Mouse (Mus musculus) forebrain, embryonic 14.5 days (tissue): Measurements from ENCODE around the gene Armc7. TPM values are rescaled to one million over a fixed set of nuclear protein-coding genes. Genes with fewer than 3 reads are reported as not detected.
A peak's percentile ranks its signal among the peaks of the same experiment; 100 is the strongest.

ENCODE experiments used
- ATAC-seq: fragments of 200-750 bp; cut with Nextera tagmentation; 2 replicates; pipeline ENCODE4 v1.8.0; 2017; ENCODE audit warnings: mild to moderate bottlenecking, moderate library complexity
- DNase-seq: peaks from one replicate; pipeline ENCODE4 v3.0.0-alpha.2; 2015; ENCODE audit warnings: low spot score
- H3K27ac ChIP-seq: fragments of 300-500 bp; sonication (generic); 2 replicates; pipeline ENCODE4 v1.5.1; 2014; ENCODE audit warnings: low read depth, mild to moderate bottlenecking, control low read depth, low read length, moderate library complexity
- H3K27me3 ChIP-seq: fragments of 300-500 bp; sonication (generic); replicated peaks from 2 replicates; pipeline ENCODE4 v1.6.1; 2014; ENCODE audit warnings: low read length, control low read depth, mixed read lengths; ENCODE audit not compliant: control insufficient read depth, insufficient read depth
- H3K36me3 ChIP-seq: fragments of 300-500 bp; sonication (generic); 2 replicates; pipeline ENCODE4 v1.6.1; 2014; ENCODE audit warnings: low read length, control low read depth; ENCODE audit not compliant: control insufficient read depth, insufficient read depth
- H3K4me1 ChIP-seq: fragments of 300-500 bp; sonication (generic); 2 replicates; pipeline ENCODE4 v1.6.1; 2014; ENCODE audit warnings: antibody characterized with exemption, low read length, control low read depth; ENCODE audit not compliant: control insufficient read depth, insufficient read depth
- H3K4me2 ChIP-seq: fragments of 300-500 bp; sonication (generic); 2 replicates; pipeline ENCODE4 v1.6.1; 2014; ENCODE audit warnings: mild to moderate bottlenecking, control low read depth, low read length
- H3K4me3 ChIP-seq: fragments of 300-500 bp; sonication (generic); 2 replicates; pipeline ENCODE4 v1.5.1; 2014; ENCODE audit warnings: low read depth, low read length, control low read depth
- H3K9ac ChIP-seq: fragments of 300-500 bp; sonication (generic); 2 replicates; pipeline ENCODE4 v1.6.1; 2014; ENCODE audit warnings: mild to moderate bottlenecking, low read length, control low read depth, moderate library complexity
- H3K9me3 ChIP-seq: fragments of 300-500 bp; sonication (generic); replicated peaks from 2 replicates; pipeline ENCODE4 v1.6.1; 2016; ENCODE audit warnings: low read length, control low read depth, mixed read lengths; ENCODE audit not compliant: control insufficient read depth
- WGBS: fragments of 180-500 bp; shearing (Covaris S2); extraction: QIAGEN DNeasy Blood & Tissue Kit; methylation state at CpG from one replicate; pipeline ENCODE4 v1.1.7; 2014; 5-methylcytosine and 5-hydroxymethylcytosine counted together
- polyA plus RNA-seq: library from polyadenylated mRNA; unstranded; fragments of >200 nt; fragmentation: Nextera tagmentation; extraction: Ambion mirVana; gene quantifications from 2 replicates; pipeline ENCODE4 v1.2.1, GENCODE M21; 2014

Armc7 gene
- polyA plus RNA-seq, 1 experiment from 2014 or later, result 11.5 TPM

- DNase-seq (peak; percentile 39), ATAC-seq (no peak)
- peak overlapping the region; percentile 91 for H3K4me2 ChIP-seq
- WGBS, result 8% methylated on average over 8 of the region's 8 CpGs
- peaks cover 33% of the 10 kb centered on the region for H3K4me1 ChIP-seq
- peak overlapping the region; percentile 83 for H3K27ac ChIP-seq
- H3K9me3 ChIP-seq, result no peaks in the 10 kb centered on the region
- 0 out of 2 replicates have a peak, but pooled peaks cover 4% of the 10 kb centered on the region for H3K36me3 ChIP-seq
- H3K9ac ChIP-seq, result peak overlapping the region; percentile 100
- peak overlapping the region; percentile 100 for H3K4me3 ChIP-seq
- H3K27me3 ChIP-seq, result no peaks in the 10 kb centered on the region
Measured at GRCm38 (mm10) chr11:115512407-115513183, 37.1 kb downstream of the Armc7 start.

GRCm38 (mm10) chr11:115513271-115514237 is 38.1 kb downstream of the Armc7 start:
- WGBS, result under 1% methylated on average over 55 of the region's 57 CpGs
- DNase-seq (peak; percentile 69), ATAC-seq (peak; percentile 71)
- Histone ChIP-seq H3K27me3 (no peaks in the 10 kb centered on the region), H3K27ac (peak overlapping the region; percentile 83), H3K36me3 (0 out of 2 replicates have a peak, but pooled peaks cover 4% of the 10 kb centered on the region), H3K9ac (peak overlapping the region; percentile 100), H3K4me1 (peaks cover 25% of the 10 kb centered on the region), H3K9me3 (no peaks in the 10 kb centered on the region), H3K4me2 (peak overlapping the region; percentile 91), H3K4me3 (peak overlapping the region; percentile 100)

- H3K27me3 ChIP-seq, result no peaks in the 10 kb centered on the region
- DNase-seq, result peak; percentile 99
- peak within 1 kb of the TSS; percentile 83 for H3K27ac ChIP-seq
- peak; percentile 98 for ATAC-seq
- peak within 1 kb of the TSS; percentile 100 for H3K9ac ChIP-seq
- peak within 1 kb of the TSS; percentile 91 for H3K4me2 ChIP-seq
- peaks cover 20% of the 10 kb centered on the region for H3K4me1 ChIP-seq
- peak within 1 kb of the TSS; percentile 100 for H3K4me3 ChIP-seq
- under 1% methylated on average over 24 of the region's 24 CpGs for WGBS
- no peaks in the 10 kb centered on the region for H3K9me3 ChIP-seq
- no peaks in the 10 kb centered on the region for H3K36me3 ChIP-seq
Measured at GRCm38 (mm10) chr11:115514238-115514663, 38.8 kb downstream of the Armc7 start, which contains the start of gene Jpt1. Gene Jpt1, minus strand, starts transcription at chr11:115514387.

GRCm38 (mm10) chr11:115515021-115515420 is 39.6 kb downstream of the Armc7 start:
- H3K4me3 ChIP-seq, result no peak overlapping the region
- DNase-seq (no peak), ATAC-seq (no peak)
- no peak overlapping the region for H3K9ac ChIP-seq
- no peaks in the 10 kb centered on the region for H3K9me3 ChIP-seq
- no peaks in the 10 kb centered on the region for H3K27me3 ChIP-seq
- 74% methylated on average over 6 of the region's 6 CpGs for WGBS
- H3K4me2 ChIP-seq, result peak overlapping the region; percentile 43; the same call in 1 of the 2 replicates
- peaks cover 15% of the 10 kb centered on the region for H3K4me1 ChIP-seq
- no peak overlapping the region for H3K27ac ChIP-seq
- H3K36me3 ChIP-seq, result no peaks in the 10 kb centered on the region

GRCm38 (mm10) chr11:115516942-115517341 is 41.5 kb downstream of the Armc7 start:
- WGBS, result 83% methylated on average over 5 of the region's 5 CpGs
- Histone ChIP-seq H3K27me3 (no peaks in the 10 kb centered on the region), H3K27ac (no peak overlapping the region), H3K9me3 (no peaks in the 10 kb centered on the region), H3K4me1 (no peaks in the 10 kb centered on the region), H3K36me3 (peaks cover 12% of the 10 kb centered on the region), H3K9ac (no peak overlapping the region), H3K4me2 (no peak overlapping the region), H3K4me3 (no peak overlapping the region)
- DNase-seq, result no peak
- no peak for ATAC-seq

GRCm38 (mm10) chr11:115518693-115519092 is 43.2 kb downstream of the Armc7 start:
- H3K9ac ChIP-seq, result no peak overlapping the region
- no peak for ATAC-seq
- WGBS, result 76% methylated on average over 9 of the region's 9 CpGs
- H3K9me3 ChIP-seq, result no peaks in the 10 kb centered on the region
- no peak overlapping the region for H3K4me2 ChIP-seq
- DNase-seq, result no peak
- no peaks in the 10 kb centered on the region for H3K4me1 ChIP-seq
- no peaks in the 10 kb centered on the region for H3K27me3 ChIP-seq
- no peak overlapping the region for H3K27ac ChIP-seq
- H3K36me3 ChIP-seq, result peaks cover 23% of the 10 kb centered on the region
- H3K4me3 ChIP-seq, result no peak overlapping the region

- ATAC-seq, result no peak
- no peak for DNase-seq
Measured at GRCm38 (mm10) chr11:115519581-115519980, 44.1 kb downstream of the Armc7 start.

GRCm38 (mm10) chr11:115520218-115520617 is 44.8 kb downstream of the Armc7 start:
- no peak overlapping the region for H3K4me2 ChIP-seq
- H3K4me1 ChIP-seq, result no peaks in the 10 kb centered on the region
- WGBS, result 56% methylated on average over 2 of the region's 2 CpGs
- ATAC-seq (no peak), DNase-seq (no peak)
- no peaks in the 10 kb centered on the region for H3K9me3 ChIP-seq
- no peaks in the 10 kb centered on the region for H3K27me3 ChIP-seq
- no peak overlapping the region for H3K4me3 ChIP-seq
- H3K36me3 ChIP-seq, result peaks cover 38% of the 10 kb centered on the region
- no peak overlapping the region for H3K27ac ChIP-seq
- H3K9ac ChIP-seq, result no peak overlapping the region

More at GRCm38 (mm10) chr11:115519581-115519980, 44.1 kb downstream of the Armc7 start:
- Histone ChIP-seq H3K9ac (no peak overlapping the region), H3K4me2 (no peak overlapping the region), H3K36me3 (peaks cover 31% of the 10 kb centered on the region), H3K27ac (no peak overlapping the region), H3K4me3 (no peak overlapping the region), H3K9me3 (no peaks in the 10 kb centered on the region), H3K27me3 (no peaks in the 10 kb centered on the region), H3K4me1 (no peaks in the 10 kb centered on the region)
- 96% methylated on average over 3 of the region's 3 CpGs for WGBS
